22 mouse cellular contexts compared by ENCODE assay signal in genomic region chr3:123848663-123849062, GRCm38 (mm10).
"Had no signal": no experiment of that assay in that cellular context is flagged by ENCODE, and none has a peak within 500 bp of the region (broad histone marks: within the 10 kb centered on the region; RNA-seq: fewer than 3 reads in every experiment).

No protein-coding gene starts in this region.

- H3K4me2 ChIP-seq: heart, embryonic 11.5 days; heart, embryonic 13.5 days; heart, embryonic 15.5 days; hindbrain, embryonic 14.5 days; intestine, embryonic 15.5 days; limb, embryonic 13.5 days; limb, embryonic 15.5 days; liver, embryonic 13.5 days; liver, embryonic 15.5 days had no signal

- H3K36me3 ChIP-seq: heart, embryonic 13.5 days; heart, embryonic 15.5 days; intestine, embryonic 15.5 days; limb, embryonic 13.5 days; limb, embryonic 15.5 days; liver, embryonic 13.5 days; liver, embryonic 15.5 days had no signal

- H3K27me3 ChIP-seq: heart, embryonic 13.5 days; heart, embryonic 15.5 days; intestine, embryonic 15.5 days; limb, embryonic 15.5 days; liver, embryonic 13.5 days; liver, embryonic 15.5 days had no signal

- H3K4me3 ChIP-seq: heart, adult 2 months; heart, embryonic 13.5 days; heart, embryonic 15.5 days; intestine, embryonic 15.5 days; layer of hippocampus, adult 2 months; left cerebral cortex, adult 2 months; limb, embryonic 13.5 days; limb, embryonic 15.5 days; liver, embryonic 13.5 days; liver, embryonic 15.5 days had no signal

- DNase-seq: gastrocnemius, postnatal 25 days; heart, adult 11 months; heart, adult 2 months; heart, postnatal 14 days; heart, postnatal 36 days; kidney, adult 18-20 months; kidney, adult 8-10 months; kidney, postnatal 10 days; kidney, postnatal 25 days; kidney, postnatal 4 days; left cerebral cortex, postnatal 4 days; liver, embryonic 13.5 days had no signal
